Mouse (Mus musculus) liver, adult 2 months (tissue): ENCODE data around the gene 1700042G07Rik.

Experiments
- CTCF ChIP-seq: fragments of 200-500 bp; IDR thresholded peaks from 2 replicates; pipeline ENCODE4 v1.5.1; 2011; ENCODE audit warnings: low read depth, low read length, control low read depth
- POLR2A ChIP-seq: fragments of 200-500 bp; IDR thresholded peaks from 2 replicates; pipeline ENCODE4 v1.6.1; 2011; ENCODE audit warnings: low read length, control low read depth; ENCODE audit not compliant: insufficient read depth; ENCODE audit errors: extremely low read depth

DNA sequence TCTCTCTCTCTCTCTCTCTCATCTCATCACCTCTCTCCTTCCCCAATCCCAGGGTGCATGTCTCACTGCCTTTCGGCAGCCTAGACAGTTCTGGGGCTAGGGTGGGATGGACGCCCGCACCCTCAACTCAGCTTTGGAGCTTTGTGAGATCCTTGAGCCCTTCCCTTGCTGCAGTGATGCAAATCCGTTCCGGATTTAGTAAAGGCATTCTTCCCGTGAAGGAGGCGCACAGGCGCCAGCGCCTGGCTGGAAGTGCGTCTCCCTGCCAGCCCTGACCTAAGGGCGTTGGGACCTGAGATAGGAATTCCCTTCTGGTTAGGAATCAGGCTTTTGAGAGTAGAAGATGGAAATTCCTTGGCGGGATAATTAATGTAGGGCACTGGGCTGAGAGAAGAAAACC lies 9.6 kb downstream of the 1700042G07Rik start:
- TF ChIP-seq CTCF (no peak), POLR2A (no peak)
